10 mouse cellular contexts compared by ENCODE assay signal in genomic region chr1:185253140-185253892, GRCm38 (mm10). TPM values are rescaled to one million over a fixed set of nuclear protein-coding genes. Genes with fewer than 3 reads are reported as not detected.
DNase-seq lines count a peak whose midpoint lies in the region; ATAC-seq and TF ChIP-seq lines count a peak whose summit lies in the region.
"Had no signal": no experiment of that assay in that cellular context is flagged by ENCODE, and none has a peak within 500 bp of the region (broad histone marks: within the 10 kb centered on the region; RNA-seq: fewer than 3 reads in every experiment).

No protein-coding gene starts in this region.

- peaks cover 9% of the 10 kb centered on the region for H3K4me1 ChIP-seq in hindbrain, embryonic 13.5 days (replicated peaks)
- H3K4me1 ChIP-seq in hindbrain, embryonic 10.5 days (replicated peaks) = peaks cover 17% of the 10 kb centered on the region
- peaks cover 18% of the 10 kb centered on the region for H3K4me1 ChIP-seq in heart, embryonic 16.5 days (ENCODE audit: control insufficient read depth, insufficient read depth, low read length)
- H3K4me1 ChIP-seq in small intestine, adult 2 months (ENCODE audit: control insufficient read depth, insufficient read depth, insufficient read length, low read length) = peaks cover 24% of the 10 kb centered on the region
- peaks cover 9% of the 10 kb centered on the region for H3K4me1 ChIP-seq in embryonic facial prominence, embryonic 10.5 days
- H3K4me1 ChIP-seq: liver, embryonic 13.5 days had no signal

- H3K9ac ChIP-seq in hindbrain, embryonic 13.5 days = no peak overlapping the region
- no peak overlapping the region for H3K9ac ChIP-seq in heart, embryonic 16.5 days (ENCODE audit: low read length)
- H3K9ac ChIP-seq: liver, embryonic 13.5 days had no signal

- no peak for TF ChIP-seq CTCF in small intestine, adult 2 months (IDR thresholded peaks at IDR 0.05; ENCODE audit: extremely low read depth, insufficient read length, insufficient replicate concordance, low read depth, low read length)

- H3K9me3 ChIP-seq in hindbrain, embryonic 13.5 days = no peaks in the 10 kb centered on the region
- H3K9me3 ChIP-seq in hindbrain, embryonic 10.5 days = no peaks in the 10 kb centered on the region
- H3K9me3 ChIP-seq in heart, embryonic 16.5 days (replicated peaks; ENCODE audit: control insufficient read depth, low read length) = no peaks in the 10 kb centered on the region
- no peaks in the 10 kb centered on the region for H3K9me3 ChIP-seq in embryonic facial prominence, embryonic 10.5 days
- H3K9me3 ChIP-seq: G1E; liver, embryonic 13.5 days had no signal

- no peak for ATAC-seq in hindbrain, embryonic 13.5 days (ENCODE audit: low FRiP score)
- no peak; the same call in 1 of the 2 replicates for ATAC-seq in heart, embryonic 16.5 days (replicated peaks; ENCODE audit: extremely low read depth, insufficient read depth, low FRiP score)

- no peak for TF ChIP-seq POLR2A in small intestine, adult 2 months (IDR thresholded peaks at IDR 0.05; ENCODE audit: low read depth, low read length)

- intact Hi-C loops in gastrocnemius, postnatal 36 days (cut with DNase I) = no loop called here

- H3K27me3 ChIP-seq in hindbrain, embryonic 13.5 days = no peaks in the 10 kb centered on the region
- no peaks in the 10 kb centered on the region for H3K27me3 ChIP-seq in hindbrain, embryonic 10.5 days (ENCODE audit: insufficient read depth, poor library complexity, severe bottlenecking)
- H3K27me3 ChIP-seq in heart, embryonic 16.5 days (ENCODE audit: control insufficient read depth, insufficient read depth, low read length) = no peaks in the 10 kb centered on the region
- no peaks in the 10 kb centered on the region for H3K27me3 ChIP-seq in small intestine, adult 2 months (ENCODE audit: control insufficient read depth, insufficient read depth, low read length)
- no peaks in the 10 kb centered on the region for H3K27me3 ChIP-seq in embryonic facial prominence, embryonic 10.5 days (replicated peaks; ENCODE audit: low read depth, poor library complexity, severe bottlenecking)
- H3K27me3 ChIP-seq: liver, embryonic 13.5 days had no signal

- WGBS in hindbrain, embryonic 13.5 days = 63% methylated on average over 12 of the region's 12 CpGs
- 79% methylated on average over 12 of the region's 12 CpGs for WGBS in hindbrain, embryonic 10.5 days
- 45% methylated on average over 12 of the region's 12 CpGs for WGBS in heart, embryonic 16.5 days
- 27% methylated on average over 12 of the region's 12 CpGs for WGBS in small intestine, adult 2 months
- WGBS in embryonic facial prominence, embryonic 10.5 days = 84% methylated on average over 12 of the region's 12 CpGs

- no peak overlapping the region for H3K4me3 ChIP-seq in hindbrain, embryonic 13.5 days
- no peak overlapping the region for H3K4me3 ChIP-seq in hindbrain, embryonic 10.5 days
- no peak overlapping the region for H3K4me3 ChIP-seq in heart, embryonic 16.5 days (ENCODE audit: low read length)
- H3K4me3 ChIP-seq in small intestine, adult 2 months (ENCODE audit: low read depth, low read length) = peak overlapping the region; percentile 18; the same call in 1 of the 2 replicates
- no peak overlapping the region for H3K4me3 ChIP-seq in embryonic facial prominence, embryonic 10.5 days
- H3K4me3 ChIP-seq: liver, embryonic 13.5 days had no signal

- peaks cover 72% of the 10 kb centered on the region for H3K36me3 ChIP-seq in hindbrain, embryonic 13.5 days
- peaks cover 71% of the 10 kb centered on the region for H3K36me3 ChIP-seq in hindbrain, embryonic 10.5 days
- H3K36me3 ChIP-seq in heart, embryonic 16.5 days (ENCODE audit: control insufficient read depth, insufficient read depth) = peaks cover 22% of the 10 kb centered on the region
- H3K36me3 ChIP-seq in small intestine, adult 2 months (ENCODE audit: control insufficient read depth, insufficient read depth, low read length) = peaks cover 40% of the 10 kb centered on the region
- peaks cover 69% of the 10 kb centered on the region for H3K36me3 ChIP-seq in embryonic facial prominence, embryonic 10.5 days (replicated peaks)

- no peak for DNase-seq in hindbrain, embryonic 10.5 days (ENCODE audit: low spot score)
- peak; percentile 54 to 62 for DNase-seq in adrenal gland, postnatal 36 days
- peak; percentile 42 to 62 for DNase-seq in left cerebral cortex, adult 9 months (ENCODE audit: low spot score in 2 of 2)
- no peak for DNase-seq in embryonic facial prominence, embryonic 10.5 days (ENCODE audit: low spot score)
- DNase-seq in gastrocnemius, postnatal 36 days = no peak
- DNase-seq: liver, embryonic 13.5 days had no signal

- H3K4me2 ChIP-seq in hindbrain, embryonic 13.5 days = no peak overlapping the region
- no peak overlapping the region; the same call in 1 of the 2 replicates for H3K4me2 ChIP-seq in heart, embryonic 16.5 days (ENCODE audit: low read depth, low read length)
- H3K4me2 ChIP-seq: liver, embryonic 13.5 days had no signal

- H3K27ac ChIP-seq in hindbrain, embryonic 13.5 days = peak overlapping the region; percentile 53
- no peak overlapping the region for H3K27ac ChIP-seq in hindbrain, embryonic 10.5 days
- peak overlapping the region; percentile 51 for H3K27ac ChIP-seq in heart, embryonic 16.5 days (ENCODE audit: low read length)
- peak overlapping the region; percentile 76 for H3K27ac ChIP-seq in small intestine, adult 2 months (ENCODE audit: insufficient read depth, low read depth, low read length)
- no peak overlapping the region for H3K27ac ChIP-seq in embryonic facial prominence, embryonic 10.5 days (replicated peaks)
- H3K27ac ChIP-seq: liver, embryonic 13.5 days had no signal

RNA-seq across cellular contexts. Expression of gene Rab3gap2, which starts 49.4 kb away (rescaled TPM):
- polyA plus RNA-seq in hindbrain, embryonic 13.5 days (2015; fragmentation: Nextera tagmentation; extraction: Ambion mirVana) = 25.4 and 25.6 TPM in 2 replicates
- 19.3 and 20.2 TPM in 2 replicates for polyA plus RNA-seq in hindbrain, embryonic 10.5 days (2016; fragmentation: Nextera tagmentation; extraction: Ambion mirVana)
- total RNA-seq in adrenal gland, postnatal 36 days (2021) = 10 to 100 TPM; 51.9 to 63.2 TPM
- polyA plus RNA-seq in heart, embryonic 16.5 days (2015; fragmentation: Nextera tagmentation; extraction: Ambion mirVana) = 16.6 and 17.2 TPM in 2 replicates
- 10.5 and 23.6 TPM in 2 replicates for polyA plus RNA-seq in small intestine, adult 2 months (2012; rRNA removed)
- polyA plus RNA-seq in embryonic facial prominence, embryonic 10.5 days (2016; fragmentation: Nextera tagmentation; extraction: Ambion mirVana) = 20.6 and 21.3 TPM in 2 replicates
- total RNA-seq in gastrocnemius, postnatal 36 days (2021) = 10 to 100 TPM; 14.7 to 17.1 TPM

Comparison
In these comparisons a context has a peak if more than half of its experiments do, and no peak if none do; other contexts are left out.
1. H3K27ac ChIP-seq: peak in hindbrain, embryonic 13.5 days (single experiment), heart, embryonic 16.5 days (single experiment) and small intestine, adult 2 months (single experiment); none in hindbrain, embryonic 10.5 days (single experiment) and embryonic facial prominence, embryonic 10.5 days (single experiment).
2. DNase-seq: peak in adrenal gland, postnatal 36 days (2 of 2) and left cerebral cortex, adult 9 months (2 of 2); none in hindbrain, embryonic 10.5 days (single experiment), embryonic facial prominence, embryonic 10.5 days (single experiment) and gastrocnemius, postnatal 36 days (0 of 2).